Mouse (Mus musculus): ENCODE measurements at regions not wholly inside any gene's neighbourhood (a gene's known extent, or its start where the extent isn't known, plus 50 kb on each side); places are given as distances from the start of the nearest gene placed in this dataset.
"Not testable (repeated sequence)": the region's sequence is repeated elsewhere in the genome, so short reads cannot be mapped to it uniquely, and the experiment has no call there.

DNA sequence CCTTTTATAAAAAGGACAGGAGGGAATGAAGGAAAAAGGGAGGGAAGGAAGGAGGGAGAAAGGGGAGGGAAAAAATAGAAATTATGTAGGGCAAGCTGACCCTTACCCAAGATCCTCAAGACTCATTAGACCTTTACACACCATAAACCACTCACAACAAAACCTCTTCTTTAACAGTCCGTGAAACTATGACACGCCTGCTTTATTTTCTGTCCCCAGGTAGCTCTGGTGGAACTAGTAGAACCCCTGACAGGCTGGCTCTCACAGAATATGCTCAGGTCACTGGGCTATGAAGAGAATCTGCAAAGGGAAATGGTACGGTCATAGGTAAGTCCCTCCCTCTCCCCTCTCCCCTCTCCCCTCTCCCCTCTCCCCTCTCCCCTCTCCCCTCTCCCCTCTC lies 188.8 kb downstream of the Rchy1 start:
- no peaks in the 10 kb centered on the region for H3K36me3 ChIP-seq
- no peak overlapping the region for H3K4me3 ChIP-seq
- 78% methylated on average over 3 of the region's 3 CpGs for WGBS
- H3K4me1 ChIP-seq = no peaks in the 10 kb centered on the region
- no peak for DNase-seq (ENCODE audit: low spot score)
- no peaks in the 10 kb centered on the region for H3K27me3 ChIP-seq (ENCODE audit: insufficient read depth, poor library complexity, severe bottlenecking)
- H3K9me3 ChIP-seq = no peaks in the 10 kb centered on the region
- H3K27ac ChIP-seq = no peak overlapping the region

DNA sequence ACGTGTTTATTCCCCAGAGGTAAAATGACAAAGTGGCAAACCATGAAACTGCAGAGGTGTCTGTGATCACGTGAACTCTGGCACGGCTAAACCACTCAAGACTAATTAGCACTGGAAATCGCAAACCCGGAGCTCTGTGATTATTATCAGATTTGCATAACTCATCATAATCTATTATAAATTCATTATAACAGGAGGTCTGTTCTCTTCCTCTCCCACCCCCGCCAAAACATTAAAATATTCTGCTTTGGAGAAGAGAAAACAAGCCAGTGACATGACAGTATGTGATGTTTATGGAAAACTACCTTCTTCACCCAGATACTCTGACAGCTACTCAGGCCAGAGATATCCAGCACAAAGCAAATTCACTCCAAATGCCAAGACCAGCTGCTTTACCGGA lies 195.0 kb downstream of the Rchy1 start:
- Histone ChIP-seq H3K4me1 (peaks cover 2% of the 10 kb centered on the region; the same call in 1 of the 2 replicates), H3K27me3 (ENCODE audit: insufficient read depth, poor library complexity, severe bottlenecking) (no peaks in the 10 kb centered on the region), H3K36me3 (no peaks in the 10 kb centered on the region), H3K4me3 (no peak overlapping the region), H3K27ac (no peak overlapping the region), H3K9me3 (no peaks in the 10 kb centered on the region)
- no peak for DNase-seq (ENCODE audit: low spot score)
- 80% methylated on average over 7 of the region's 7 CpGs for WGBS

DNA sequence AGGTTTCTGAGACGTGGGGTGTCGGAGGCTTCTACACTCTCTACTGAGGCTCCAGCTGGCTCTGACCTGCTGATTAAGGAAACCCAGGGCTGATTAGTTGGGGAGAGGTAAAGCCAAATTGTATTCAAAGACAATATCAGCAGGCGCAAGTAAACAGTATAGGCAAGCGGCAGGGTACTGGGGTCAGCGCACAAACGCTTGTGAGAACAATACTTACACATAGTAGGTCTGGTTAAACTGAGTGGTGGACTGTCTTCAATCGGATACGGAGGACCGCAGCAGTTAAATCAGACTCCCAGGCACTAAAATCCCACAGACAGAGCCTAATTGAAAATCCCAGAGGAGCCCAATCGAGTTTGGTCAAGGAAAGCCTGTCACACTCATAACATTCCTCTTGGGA lies 195.8 kb downstream of the Rchy1 start:
- no peak for DNase-seq (ENCODE audit: low spot score)
- Histone ChIP-seq H3K4me3 (no peak overlapping the region), H3K27ac (no peak overlapping the region), H3K4me1 (peaks cover 2% of the 10 kb centered on the region; the same call in 1 of the 2 replicates), H3K27me3 (ENCODE audit: insufficient read depth, poor library complexity, severe bottlenecking) (no peaks in the 10 kb centered on the region), H3K9me3 (no peaks in the 10 kb centered on the region), H3K36me3 (no peaks in the 10 kb centered on the region)
- WGBS = 58% methylated on average over 10 of the region's 10 CpGs

DNA sequence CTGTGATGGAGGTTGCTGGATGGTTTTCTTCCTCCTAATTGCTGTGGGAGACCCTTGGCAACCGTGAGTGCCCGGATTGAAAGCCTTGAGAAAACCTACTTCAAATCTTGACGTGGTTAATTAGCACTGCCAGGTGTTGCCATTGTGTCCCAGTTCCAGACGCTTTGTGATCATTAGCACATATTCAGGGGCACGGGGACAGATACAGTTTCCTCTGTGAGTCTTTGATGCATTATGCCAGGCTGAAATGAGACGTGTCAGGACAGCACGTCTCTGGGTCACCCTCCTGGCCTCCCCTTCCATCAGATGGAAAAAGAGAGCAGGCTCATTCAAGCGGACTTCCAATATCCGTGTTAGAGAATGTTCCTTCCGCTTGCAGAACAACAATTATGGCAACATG lies 198.2 kb downstream of the Rchy1 start:
- H3K27me3 ChIP-seq (ENCODE audit: insufficient read depth, poor library complexity, severe bottlenecking) = no peaks in the 10 kb centered on the region
- no peaks in the 10 kb centered on the region for H3K36me3 ChIP-seq
- no peak for DNase-seq (ENCODE audit: low spot score)
- H3K27ac ChIP-seq = no peak overlapping the region
- 77% methylated on average over 10 of the region's 10 CpGs for WGBS
- H3K4me3 ChIP-seq = no peak overlapping the region
- no peaks in the 10 kb centered on the region for H3K9me3 ChIP-seq
- peaks cover 2% of the 10 kb centered on the region; the same call in 1 of the 2 replicates for H3K4me1 ChIP-seq

DNA sequence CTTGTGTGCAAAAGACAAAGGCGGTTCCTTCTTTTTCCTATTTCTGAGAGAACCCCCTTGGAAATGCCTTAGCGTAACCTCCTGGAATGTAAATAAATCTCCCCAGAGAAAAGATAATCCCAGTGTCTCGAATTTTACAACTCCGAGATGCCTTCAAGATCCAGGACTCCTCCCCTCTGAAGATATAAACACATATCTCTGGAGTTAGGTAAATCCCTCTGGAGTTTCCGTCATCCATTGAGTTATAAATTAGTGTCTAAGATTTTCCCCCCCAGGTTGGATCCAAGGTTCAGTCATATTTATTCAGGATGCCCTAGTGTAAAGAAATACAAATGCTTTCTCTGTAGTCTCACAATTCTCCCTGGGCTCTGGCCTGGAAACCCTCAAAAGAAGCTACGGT lies 200.3 kb downstream of the Rchy1 start:
- no peak for DNase-seq (ENCODE audit: low spot score)
- H3K27ac ChIP-seq = no peak overlapping the region
- H3K27me3 ChIP-seq (ENCODE audit: insufficient read depth, poor library complexity, severe bottlenecking) = no peaks in the 10 kb centered on the region
- WGBS = 61% methylated on average over 6 of the region's 6 CpGs
- H3K4me1 ChIP-seq = peaks cover 2% of the 10 kb centered on the region; the same call in 1 of the 2 replicates
- H3K36me3 ChIP-seq = no peaks in the 10 kb centered on the region
- H3K4me3 ChIP-seq = no peak overlapping the region
- no peaks in the 10 kb centered on the region for H3K9me3 ChIP-seq

DNA sequence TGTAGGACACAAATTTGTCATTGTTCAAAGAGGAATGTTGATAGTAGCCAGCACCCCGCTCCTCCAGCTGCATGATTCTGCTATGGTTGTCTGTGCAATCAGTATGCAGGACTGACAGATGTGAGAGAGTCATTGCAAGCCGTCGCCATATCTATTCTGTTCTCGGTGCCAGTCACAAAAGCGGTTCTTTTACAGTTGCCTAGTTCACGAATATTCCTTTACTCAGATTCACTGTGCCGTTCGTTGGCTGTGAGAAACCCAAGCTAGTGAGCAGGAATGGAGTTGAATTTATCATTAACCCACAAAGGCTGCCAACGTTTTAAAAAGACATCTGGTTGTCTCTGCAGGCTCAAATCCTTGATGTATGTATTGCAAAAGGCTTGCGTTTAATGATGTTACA lies 206.9 kb downstream of the Rchy1 start:
- H3K9me3 ChIP-seq = no peaks in the 10 kb centered on the region
- H3K27me3 ChIP-seq (ENCODE audit: insufficient read depth, poor library complexity, severe bottlenecking) = no peaks in the 10 kb centered on the region
- H3K4me1 ChIP-seq = peaks cover 4% of the 10 kb centered on the region; the same call in 1 of the 2 replicates
- no peak overlapping the region for H3K4me3 ChIP-seq
- no peak for DNase-seq (ENCODE audit: low spot score)
- H3K27ac ChIP-seq = no peak overlapping the region
- no peaks in the 10 kb centered on the region for H3K36me3 ChIP-seq
- WGBS = 62% methylated on average over 10 of the region's 10 CpGs

DNA sequence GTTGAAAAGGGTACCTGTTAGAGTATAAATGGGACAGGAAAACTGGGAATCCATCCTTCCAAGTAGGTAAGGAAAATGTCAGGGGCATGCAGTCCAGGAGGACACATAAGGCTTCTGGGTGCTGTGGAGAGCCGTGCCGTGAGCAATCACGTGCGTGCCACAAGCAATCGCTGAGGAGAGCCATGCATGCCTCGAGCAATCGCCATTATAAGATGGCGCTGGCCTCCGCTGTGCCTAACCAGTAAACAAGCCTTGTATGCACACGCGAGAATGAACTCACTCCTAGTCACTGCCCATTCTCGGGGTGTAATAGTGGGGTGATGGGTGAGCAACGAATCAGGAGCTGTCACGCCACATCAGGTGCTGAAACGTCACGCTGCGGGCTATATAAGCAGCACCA lies 210.0 kb downstream of the Rchy1 start:
- H3K4me1 ChIP-seq = peaks cover 10% of the 10 kb centered on the region; the same call in 1 of the 2 replicates

DNA sequence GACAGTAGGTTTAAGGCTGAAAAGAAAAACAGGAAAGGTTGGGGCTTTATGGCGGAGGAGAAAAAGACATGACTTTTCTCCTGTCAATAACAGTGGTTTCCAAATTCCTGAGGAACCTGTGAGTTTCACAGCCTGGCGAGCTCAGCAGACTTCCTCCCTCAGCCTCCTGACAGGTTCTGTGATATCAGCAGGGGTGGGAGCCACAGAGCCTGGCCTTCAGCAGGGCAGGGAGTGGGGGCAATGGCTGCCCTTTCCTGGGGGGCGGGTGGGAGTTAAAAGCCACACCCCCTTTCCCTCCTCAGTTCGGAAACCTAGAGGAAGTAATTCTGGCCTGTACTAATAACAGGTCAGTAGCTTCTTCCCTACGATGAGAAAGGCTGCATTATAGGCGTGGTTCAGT lies 211.7 kb downstream of the Rchy1 start:
- DNase-seq (ENCODE audit: low spot score) = peak; percentile 78
- Histone ChIP-seq H3K9me3 (no peaks in the 10 kb centered on the region), H3K27ac (peak overlapping the region; percentile 29; the same call in 1 of the 2 replicates), H3K4me1 (peaks cover 16% of the 10 kb centered on the region; the same call in 1 of the 2 replicates), H3K4me3 (no peak overlapping the region), H3K36me3 (no peaks in the 10 kb centered on the region), H3K27me3 (ENCODE audit: insufficient read depth, poor library complexity, severe bottlenecking) (no peaks in the 10 kb centered on the region)
- 38% methylated on average over 6 of the region's 6 CpGs for WGBS

More for the DNA sequence above, 210.0 kb downstream of the Rchy1 start:
- H3K4me3 ChIP-seq; H3K36me3 ChIP-seq; H3K9me3 ChIP-seq; H3K27ac ChIP-seq; DNase-seq (ENCODE audit: low spot score); H3K27me3 ChIP-seq (ENCODE audit: insufficient read depth, poor library complexity, severe bottlenecking): not testable (repeated sequence)
- 93% methylated on average over 17 of the region's 17 CpGs for WGBS

DNA sequence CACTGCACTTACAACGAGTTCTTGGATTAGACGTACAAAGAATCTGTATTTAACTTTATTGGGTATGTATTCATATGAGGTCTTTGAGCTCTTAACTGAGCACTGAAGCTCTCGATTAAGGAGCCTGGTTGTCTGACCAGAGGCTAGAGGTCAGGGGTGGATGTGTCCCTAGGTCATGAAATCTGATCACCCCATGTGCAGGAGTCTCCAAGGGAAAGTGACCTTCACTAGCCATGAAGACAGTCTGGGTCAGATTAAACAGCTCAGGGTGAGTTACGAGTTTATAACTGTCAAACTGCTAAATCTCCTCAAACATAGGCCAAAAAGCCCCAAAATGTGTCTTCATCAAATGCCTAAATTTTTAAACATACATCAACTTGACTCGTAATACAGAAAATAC lies 216.8 kb downstream of the Rchy1 start:
- Histone ChIP-seq H3K27me3 (ENCODE audit: insufficient read depth, poor library complexity, severe bottlenecking) (no peaks in the 10 kb centered on the region), H3K9me3 (no peaks in the 10 kb centered on the region), H3K4me3 (no peak overlapping the region), H3K27ac (no peak overlapping the region), H3K36me3 (no peaks in the 10 kb centered on the region), H3K4me1 (peaks cover 15% of the 10 kb centered on the region; the same call in 1 of the 2 replicates)
- DNase-seq (ENCODE audit: low spot score) = no peak
- 63% methylated on average over 5 of the region's 5 CpGs for WGBS

DNA sequence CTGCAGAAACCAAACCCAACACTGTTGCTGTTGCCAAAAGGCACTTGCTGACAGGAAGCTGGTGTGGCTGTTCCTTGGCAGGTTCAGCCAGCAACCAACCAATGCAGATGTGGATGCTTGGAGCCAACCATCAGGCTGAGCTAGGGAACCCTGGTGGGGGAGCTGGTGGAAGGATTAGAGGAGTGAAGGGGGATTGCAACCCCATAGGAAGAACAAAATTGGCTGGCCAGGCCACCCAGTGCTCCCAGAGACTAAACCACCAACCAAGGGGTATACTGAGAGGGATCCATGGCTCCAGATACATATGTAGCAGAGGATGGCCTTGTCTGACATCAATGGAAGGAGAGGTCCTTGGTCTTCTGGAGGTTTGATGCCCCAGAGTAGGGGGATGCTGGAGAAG lies 218.5 kb downstream of the Rchy1 start:
- DNase-seq (ENCODE audit: low spot score) = no peak
- no peaks in the 10 kb centered on the region for H3K9me3 ChIP-seq
- peaks cover 20% of the 10 kb centered on the region for H3K4me1 ChIP-seq
- no peaks in the 10 kb centered on the region for H3K27me3 ChIP-seq (ENCODE audit: insufficient read depth, poor library complexity, severe bottlenecking)
- no peak overlapping the region for H3K27ac ChIP-seq
- no peak overlapping the region for H3K4me3 ChIP-seq
- H3K36me3 ChIP-seq = no peaks in the 10 kb centered on the region

DNA sequence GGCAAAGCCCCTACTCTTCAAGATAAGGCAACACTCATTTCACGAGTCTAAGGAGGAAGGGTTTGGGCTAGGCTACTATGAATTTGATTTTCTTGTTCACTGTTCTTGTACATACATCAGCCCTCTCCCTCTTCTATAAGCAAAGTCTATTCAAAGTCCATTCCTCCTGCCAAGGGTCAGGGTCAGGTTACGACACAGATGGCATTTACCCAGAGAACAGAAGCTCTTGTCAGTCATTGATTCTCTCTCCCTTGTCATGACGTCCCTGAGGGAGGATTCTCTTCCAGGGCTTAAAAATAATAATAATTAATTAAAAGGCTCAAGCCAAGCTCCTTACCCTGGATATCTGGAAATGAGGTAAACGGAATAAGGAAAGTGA lies 222.7 kb downstream of the Rchy1 start:
- no peak overlapping the region for H3K4me3 ChIP-seq
- no peaks in the 10 kb centered on the region for H3K9me3 ChIP-seq
- peaks cover 11% of the 10 kb centered on the region for H3K4me1 ChIP-seq
- H3K36me3 ChIP-seq = no peaks in the 10 kb centered on the region
- H3K27me3 ChIP-seq (ENCODE audit: insufficient read depth, poor library complexity, severe bottlenecking) = no peaks in the 10 kb centered on the region
- no peak overlapping the region for H3K27ac ChIP-seq
- WGBS = 44% methylated on average over 4 of the region's 4 CpGs
- DNase-seq (ENCODE audit: low spot score) = peak; percentile 56

DNA sequence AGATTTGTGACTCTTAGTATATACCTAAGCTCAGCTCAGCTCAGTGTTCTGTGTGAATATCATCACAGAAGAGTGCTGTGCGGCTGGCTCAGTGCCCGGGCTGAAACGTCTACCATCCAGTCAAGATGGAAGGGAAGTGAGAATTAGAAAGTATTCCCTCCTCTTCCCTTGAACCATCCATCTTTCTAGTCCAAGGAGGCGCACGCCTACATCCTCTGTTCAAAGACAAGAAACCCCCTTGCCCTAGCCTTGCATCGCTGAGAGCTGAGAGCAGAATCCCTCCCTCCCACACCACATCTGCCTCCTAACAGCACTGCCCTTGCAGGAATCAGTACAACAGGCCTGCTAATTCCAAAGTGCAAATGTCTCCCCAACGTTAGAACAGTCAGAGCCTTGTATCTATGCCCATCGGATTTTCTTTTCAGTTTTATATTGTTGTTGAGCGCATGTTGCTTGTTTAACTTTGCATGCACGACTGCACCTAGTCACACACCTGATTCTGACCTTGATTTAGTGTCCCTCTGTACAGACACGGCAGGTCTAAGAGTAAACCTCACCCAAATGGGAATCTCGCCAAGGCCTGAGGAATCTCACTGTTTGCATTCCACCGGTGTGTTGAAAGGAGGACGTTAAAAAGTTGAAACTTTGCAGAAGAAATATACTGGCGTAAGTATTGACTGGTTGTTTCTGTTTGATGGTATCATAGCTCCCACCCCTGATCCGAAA lies 222.2 kb downstream of the Parm1 start:
- peaks cover 11% of the 10 kb centered on the region for H3K4me1 ChIP-seq
- no peak overlapping the region for H3K4me3 ChIP-seq
- 48% methylated on average over 16 of the region's 16 CpGs for WGBS
- no peaks in the 10 kb centered on the region for H3K36me3 ChIP-seq
- H3K27ac ChIP-seq = peak overlapping the region; percentile 32; the same call in 1 of the 2 replicates
- H3K9me3 ChIP-seq = no peaks in the 10 kb centered on the region
- no peaks in the 10 kb centered on the region for H3K27me3 ChIP-seq (ENCODE audit: insufficient read depth, poor library complexity, severe bottlenecking)
- DNase-seq (ENCODE audit: low spot score) = peak; percentile 73

DNA sequence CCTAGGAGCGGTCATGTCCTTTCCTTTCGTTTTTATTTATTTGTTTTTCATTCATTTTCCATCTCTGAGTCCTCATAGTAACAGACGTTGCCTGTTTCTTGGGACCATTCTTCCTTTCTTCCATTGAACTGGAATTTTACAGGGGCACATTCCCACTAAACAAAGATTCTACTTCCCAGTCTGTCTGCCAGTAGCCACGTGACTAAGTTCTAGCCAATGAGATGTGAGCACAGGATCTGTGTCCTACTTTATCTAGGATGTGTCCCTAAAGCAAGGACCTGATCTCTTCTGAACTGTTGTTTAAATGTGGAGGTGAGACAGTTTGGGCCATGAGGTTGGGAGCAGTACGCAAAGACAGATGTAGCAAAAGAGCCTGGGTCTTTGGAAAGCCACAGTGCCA lies 214.6 kb downstream of the Parm1 start:
- WGBS = 85% methylated on average over 5 of the region's 5 CpGs
- Histone ChIP-seq H3K36me3 (no peaks in the 10 kb centered on the region), H3K27me3 (ENCODE audit: insufficient read depth, poor library complexity, severe bottlenecking) (no peaks in the 10 kb centered on the region), H3K4me1 (no peaks in the 10 kb centered on the region), H3K27ac (no peak overlapping the region), H3K9me3 (no peaks in the 10 kb centered on the region), H3K4me3 (no peak overlapping the region)
- DNase-seq (ENCODE audit: low spot score) = no peak

DNA sequence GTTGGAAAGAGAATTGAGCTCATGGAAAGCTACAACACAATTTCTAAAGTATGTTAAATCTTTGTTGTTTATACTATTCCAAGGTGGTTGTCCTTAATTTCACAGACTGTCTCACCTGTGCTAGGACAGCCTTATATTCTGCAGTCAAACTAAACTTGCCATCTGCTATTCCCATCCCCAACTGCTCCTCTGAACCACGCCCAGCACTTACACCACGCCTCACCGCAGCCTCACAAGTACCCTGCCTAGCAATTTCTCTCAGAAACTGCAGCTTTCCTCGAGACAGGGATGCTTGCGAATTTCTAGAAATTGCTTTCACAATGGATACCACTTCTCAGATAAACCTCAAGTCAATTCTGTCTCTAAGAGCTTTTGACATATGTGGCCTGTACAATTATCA lies 213.7 kb downstream of the Parm1 start:
- WGBS = 80% methylated on average over 5 of the region's 5 CpGs
- H3K9me3 ChIP-seq = no peaks in the 10 kb centered on the region
- H3K4me3 ChIP-seq = no peak overlapping the region
- H3K4me1 ChIP-seq = peaks cover 1% of the 10 kb centered on the region; the same call in 1 of the 2 replicates
- no peak for DNase-seq (ENCODE audit: low spot score)
- no peak overlapping the region for H3K27ac ChIP-seq
- H3K27me3 ChIP-seq (ENCODE audit: insufficient read depth, poor library complexity, severe bottlenecking) = no peaks in the 10 kb centered on the region
- H3K36me3 ChIP-seq = no peaks in the 10 kb centered on the region
